Mouse (Mus musculus): ENCODE results near the gene Kif1c. TPM values are rescaled to one million over a fixed set of nuclear protein-coding genes. Genes with fewer than 3 reads are reported as not detected.
"Not testable (repeated sequence)": the region's sequence is repeated elsewhere in the genome, so short reads cannot be mapped to it uniquely, and the experiment has no call there.

The Kif1c gene
- total RNA-seq, 1 experiment from 2014 or later, result 27.3 TPM

- no peak for ATAC-seq (replicated peaks; ENCODE audit: insufficient number of reproducible peaks, low FRiP score, low TSS enrichment, poor library complexity, severe bottlenecking)
Measured at GRCm38 (mm10) chr11:70726585-70726984, 26.2 kb downstream of the Kif1c start.

GRCm38 (mm10) chr11:70727385-70727784, 27.0 kb downstream of the Kif1c start:
- no peak for ATAC-seq (replicated peaks; ENCODE audit: insufficient number of reproducible peaks, low FRiP score, low TSS enrichment, poor library complexity, severe bottlenecking)

GRCm38 (mm10) chr11:70730427-70731038, 30.2 kb downstream of the Kif1c start:
- ATAC-seq (replicated peaks; ENCODE audit: insufficient number of reproducible peaks, low FRiP score, low TSS enrichment, poor library complexity, severe bottlenecking), result no peak

- no peak for ATAC-seq (replicated peaks; ENCODE audit: insufficient number of reproducible peaks, low FRiP score, low TSS enrichment, poor library complexity, severe bottlenecking)
Measured at GRCm38 (mm10) chr11:70731178-70731577, 30.8 kb downstream of the Kif1c start.

DNA sequence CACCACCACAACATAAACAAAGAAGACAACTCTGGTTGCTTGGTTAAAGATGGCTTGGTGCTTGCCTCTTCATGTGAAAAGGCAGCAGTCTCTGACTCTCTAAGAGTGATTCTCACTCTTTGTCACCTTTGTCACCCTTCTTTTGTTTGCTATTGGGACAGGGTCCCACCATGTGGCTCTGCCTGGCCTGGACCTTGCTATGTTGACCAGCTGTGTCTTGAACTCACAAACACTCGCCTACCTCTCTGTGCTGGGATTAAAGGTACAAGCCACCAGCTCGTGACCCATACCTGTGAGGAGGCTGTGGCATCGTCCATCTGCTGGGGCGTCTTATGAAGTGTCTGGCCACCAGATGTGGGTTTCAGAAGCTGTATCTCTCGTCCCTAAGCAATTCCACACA, 32.9 kb downstream of the Kif1c start:
- no peak for ATAC-seq (replicated peaks; ENCODE audit: insufficient number of reproducible peaks, low FRiP score, low TSS enrichment, poor library complexity, severe bottlenecking)

DNA sequence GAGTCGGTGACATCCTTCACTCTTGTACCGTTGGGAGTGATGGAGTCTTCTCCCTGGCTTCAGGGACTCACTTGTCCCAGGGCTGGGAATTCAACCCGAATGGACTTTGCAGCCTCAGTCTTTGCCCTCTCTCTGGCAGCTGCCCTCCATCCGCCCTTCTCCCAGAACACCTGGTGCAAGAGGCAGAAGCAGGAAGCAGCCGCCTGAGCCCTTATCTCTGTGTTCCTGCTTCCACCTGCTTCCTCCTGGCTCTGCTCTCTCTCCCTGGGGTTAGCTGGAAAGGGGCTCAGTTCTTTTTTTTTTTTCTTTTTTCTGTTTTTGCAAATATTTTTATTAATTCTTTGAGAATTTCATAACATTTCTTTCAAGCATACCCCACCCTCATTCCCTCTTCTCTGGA, 37.4 kb downstream of the Kif1c start:
- no peak for ATAC-seq (replicated peaks; ENCODE audit: insufficient number of reproducible peaks, low FRiP score, low TSS enrichment, poor library complexity, severe bottlenecking)

- no peak for ATAC-seq (replicated peaks; ENCODE audit: insufficient number of reproducible peaks, low FRiP score, low TSS enrichment, poor library complexity, severe bottlenecking)
Measured at GRCm38 (mm10) chr11:70741603-70742002, 41.3 kb downstream of the Kif1c start.

- ATAC-seq (replicated peaks; ENCODE audit: insufficient number of reproducible peaks, low FRiP score, low TSS enrichment, poor library complexity, severe bottlenecking), result no peak
Measured at GRCm38 (mm10) chr11:70742117-70742516, 41.8 kb downstream of the Kif1c start.

DNA sequence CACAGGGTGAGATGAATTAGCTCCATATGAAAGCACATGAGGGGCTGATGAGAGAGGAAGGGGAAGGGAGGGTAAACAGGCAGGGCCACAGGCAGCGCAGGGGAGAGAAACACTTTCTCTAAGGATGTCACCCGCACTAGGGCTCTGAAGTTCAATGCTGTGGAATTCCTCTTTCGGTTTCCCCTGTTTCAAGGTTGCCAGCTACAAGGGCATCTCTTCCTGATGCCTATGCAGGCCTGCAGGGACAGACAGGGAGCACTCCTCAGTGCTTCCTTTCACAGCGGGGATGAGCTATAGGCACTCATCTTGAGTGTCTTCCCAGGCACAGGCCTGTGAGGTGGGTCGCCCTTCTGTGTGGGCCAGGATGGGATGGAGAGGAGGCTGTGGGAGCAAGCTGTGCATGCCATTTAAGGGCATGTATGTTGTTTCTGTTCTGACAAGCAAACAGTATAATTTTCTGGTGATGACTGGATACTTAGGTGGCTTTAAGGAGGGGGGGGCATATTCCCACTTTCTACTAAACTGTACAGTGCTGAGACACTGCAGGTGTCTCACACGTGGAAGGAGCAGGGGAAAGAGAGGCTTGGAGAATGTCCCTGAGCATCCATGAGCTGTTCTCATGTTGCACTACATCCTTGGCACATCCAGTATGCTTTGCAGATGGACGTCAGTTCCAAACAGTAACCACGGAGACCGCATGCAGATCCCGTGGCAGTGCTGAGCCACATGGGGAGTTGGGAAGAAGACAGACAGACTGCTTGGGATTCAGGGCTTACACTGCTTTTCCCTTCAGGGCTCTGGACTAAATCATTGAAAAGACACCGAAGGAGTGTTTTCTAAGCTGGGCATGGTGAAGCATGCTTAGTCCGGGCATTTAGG, 42.5 kb downstream of the Kif1c start:
- no peak for ATAC-seq (replicated peaks; ENCODE audit: insufficient number of reproducible peaks, low FRiP score, low TSS enrichment, poor library complexity, severe bottlenecking)

GRCm38 (mm10) chr11:70745636-70746035, 45.3 kb downstream of the Kif1c start:
- ATAC-seq (replicated peaks; ENCODE audit: insufficient number of reproducible peaks, low FRiP score, low TSS enrichment, poor library complexity, severe bottlenecking), result no peak

- ATAC-seq (replicated peaks; ENCODE audit: insufficient number of reproducible peaks, low FRiP score, low TSS enrichment, poor library complexity, severe bottlenecking), result no peak
Measured at GRCm38 (mm10) chr11:70747876-70748545, 47.7 kb downstream of the Kif1c start.

GRCm38 (mm10) chr11:70752337-70753017, 52.1 kb downstream of the Kif1c start:
- no peak for ATAC-seq (replicated peaks; ENCODE audit: insufficient number of reproducible peaks, low FRiP score, low TSS enrichment, poor library complexity, severe bottlenecking)

DNA sequence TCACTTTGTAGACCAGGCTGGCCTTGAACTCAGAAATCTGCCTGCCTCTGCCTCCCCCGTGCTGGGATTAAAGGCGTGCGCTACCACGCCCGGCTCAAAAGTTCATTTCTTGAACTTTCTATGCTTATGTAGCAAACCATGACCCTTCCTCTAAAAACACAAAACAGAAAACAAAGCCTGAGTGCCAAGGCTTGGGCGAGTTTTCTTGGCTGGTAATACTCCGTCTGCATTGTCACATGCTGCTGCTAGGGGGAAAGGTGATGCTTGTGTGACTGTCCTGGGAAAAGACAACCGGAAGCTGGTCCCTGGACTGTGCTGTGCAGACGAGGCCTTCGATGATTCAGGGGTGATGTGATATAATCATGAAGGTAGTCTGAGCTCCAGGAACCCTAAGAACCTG, 52.8 kb downstream of the Kif1c start:
- no peak for ATAC-seq (replicated peaks; ENCODE audit: insufficient number of reproducible peaks, low FRiP score, low TSS enrichment, poor library complexity, severe bottlenecking)

DNA sequence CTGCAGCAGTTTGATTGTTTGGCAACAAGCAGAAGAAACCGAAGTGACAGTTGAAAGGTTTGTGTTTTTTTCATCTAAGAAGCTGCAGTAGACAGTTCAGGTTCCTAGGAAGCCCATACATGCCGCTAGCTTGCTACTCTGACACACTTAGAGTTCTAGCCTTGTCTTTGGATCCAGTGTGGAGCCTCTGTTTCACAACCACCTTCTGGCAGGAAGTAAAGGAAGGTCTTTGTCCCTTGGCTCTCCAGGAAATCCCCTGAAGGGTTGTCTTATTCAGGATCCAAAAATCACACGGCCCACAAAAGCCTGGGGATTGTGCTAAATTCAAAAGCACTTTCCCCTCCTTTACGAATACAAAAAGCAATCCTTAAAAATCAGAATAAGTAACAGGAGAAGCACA, 54.1 kb downstream of the Kif1c start:
- ATAC-seq (replicated peaks; ENCODE audit: insufficient number of reproducible peaks, low FRiP score, low TSS enrichment, poor library complexity, severe bottlenecking), result no peak

- no peak for ATAC-seq (replicated peaks; ENCODE audit: insufficient number of reproducible peaks, low FRiP score, low TSS enrichment, poor library complexity, severe bottlenecking)
Measured at GRCm38 (mm10) chr11:70754958-70755357, 54.6 kb downstream of the Kif1c start.

- ATAC-seq (replicated peaks; ENCODE audit: insufficient number of reproducible peaks, low FRiP score, low TSS enrichment, poor library complexity, severe bottlenecking), result peak; percentile 97
Measured at GRCm38 (mm10) chr11:70755645-70756044, 55.3 kb downstream of the Kif1c start.

- not testable (repeated sequence) for ATAC-seq (replicated peaks; ENCODE audit: insufficient number of reproducible peaks, low FRiP score, low TSS enrichment, poor library complexity, severe bottlenecking)
Measured at GRCm38 (mm10) chr11:70760446-70760845, 60.1 kb downstream of the Kif1c start.

- no peak for ATAC-seq (replicated peaks; ENCODE audit: insufficient number of reproducible peaks, low FRiP score, low TSS enrichment, poor library complexity, severe bottlenecking)
Measured at GRCm38 (mm10) chr11:70762641-70763040, 62.3 kb downstream of the Kif1c start.

- ATAC-seq (replicated peaks; ENCODE audit: insufficient number of reproducible peaks, low FRiP score, low TSS enrichment, poor library complexity, severe bottlenecking), result no peak
Measured at GRCm38 (mm10) chr11:70763582-70763935, 63.2 kb downstream of the Kif1c start.

Measured in monocyte, adult 5-6 weeks (primary cell).